Mouse (Mus musculus) cerebellum, postnatal 14 days (tissue): ENCODE measurements around the gene Fndc9.

Source experiments
- DNase-seq, 2 experiments: peaks; one replicate each; pipeline ENCODE4 v3.0.0; 2021; ENCODE audit warnings: mixed read lengths in 2 of 2

The Fndc9 gene

DNA sequence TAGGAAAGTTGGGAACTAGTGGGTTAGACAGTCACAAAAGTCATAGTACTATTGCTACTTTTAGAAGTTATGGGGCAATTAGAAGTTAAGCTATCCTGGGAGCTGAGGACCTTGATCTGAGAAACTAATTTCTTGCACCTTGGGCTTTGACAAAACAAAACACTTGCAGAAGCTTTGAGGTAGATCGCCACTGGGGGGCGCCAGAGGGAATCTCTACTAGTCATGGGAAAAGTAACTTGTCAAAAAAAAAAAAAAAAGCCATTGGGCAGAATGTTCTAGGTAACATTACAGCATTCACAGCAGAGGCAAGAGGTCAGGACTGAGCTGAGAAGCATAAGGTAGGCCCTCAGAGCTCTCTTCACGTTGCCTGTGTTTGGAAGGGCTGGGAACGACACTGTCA is 1.6 kb downstream of the Fndc9 start:
- peak; percentile 74 to 88 for DNase-seq

DNA sequence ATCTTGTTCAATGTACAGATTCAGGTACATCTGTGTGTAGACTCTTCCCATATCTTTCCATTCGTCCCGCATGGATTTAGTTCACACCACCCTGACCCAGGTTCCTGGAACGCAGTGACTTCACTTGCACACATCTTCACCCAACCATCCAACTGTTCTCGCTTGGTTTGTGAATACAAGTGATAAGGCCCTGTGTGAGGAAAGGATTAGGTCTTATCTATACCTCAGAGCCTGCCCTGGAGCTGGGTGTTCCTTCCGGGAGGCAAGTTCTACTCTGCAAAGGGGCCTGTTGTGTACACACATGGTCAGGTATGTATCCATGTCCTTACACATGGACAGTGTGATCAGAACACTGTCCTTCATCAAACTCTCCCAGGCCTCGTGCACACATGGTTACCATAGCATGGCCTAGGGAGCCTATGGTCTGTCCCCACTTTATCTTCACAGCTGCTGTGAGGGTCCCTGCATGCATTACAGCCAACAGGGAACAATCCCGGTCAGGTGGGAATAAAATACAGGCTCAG is 5.9 kb downstream of the Fndc9 start:
- DNase-seq: no peak

DNA sequence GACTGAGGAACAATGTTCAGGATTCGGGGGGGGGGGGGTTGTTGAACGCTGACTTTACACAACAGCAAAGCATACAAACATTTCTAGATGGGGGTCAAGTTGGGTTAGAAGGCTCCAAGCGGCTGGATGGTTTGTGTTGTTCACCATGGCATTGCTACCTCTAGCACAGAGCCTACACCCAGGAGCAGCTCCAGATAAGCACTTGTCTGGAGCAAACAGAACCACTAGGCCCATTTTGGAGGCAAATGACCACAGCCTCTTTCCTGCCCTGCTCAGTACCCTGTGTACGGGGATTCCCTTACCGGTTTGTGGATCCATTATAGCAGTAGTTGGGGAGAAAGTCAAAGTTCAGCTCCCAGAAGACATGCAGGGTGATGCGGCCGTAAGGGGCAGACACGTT is 6.7 kb downstream of the Fndc9 start:
- DNase-seq: no peak

DNA sequence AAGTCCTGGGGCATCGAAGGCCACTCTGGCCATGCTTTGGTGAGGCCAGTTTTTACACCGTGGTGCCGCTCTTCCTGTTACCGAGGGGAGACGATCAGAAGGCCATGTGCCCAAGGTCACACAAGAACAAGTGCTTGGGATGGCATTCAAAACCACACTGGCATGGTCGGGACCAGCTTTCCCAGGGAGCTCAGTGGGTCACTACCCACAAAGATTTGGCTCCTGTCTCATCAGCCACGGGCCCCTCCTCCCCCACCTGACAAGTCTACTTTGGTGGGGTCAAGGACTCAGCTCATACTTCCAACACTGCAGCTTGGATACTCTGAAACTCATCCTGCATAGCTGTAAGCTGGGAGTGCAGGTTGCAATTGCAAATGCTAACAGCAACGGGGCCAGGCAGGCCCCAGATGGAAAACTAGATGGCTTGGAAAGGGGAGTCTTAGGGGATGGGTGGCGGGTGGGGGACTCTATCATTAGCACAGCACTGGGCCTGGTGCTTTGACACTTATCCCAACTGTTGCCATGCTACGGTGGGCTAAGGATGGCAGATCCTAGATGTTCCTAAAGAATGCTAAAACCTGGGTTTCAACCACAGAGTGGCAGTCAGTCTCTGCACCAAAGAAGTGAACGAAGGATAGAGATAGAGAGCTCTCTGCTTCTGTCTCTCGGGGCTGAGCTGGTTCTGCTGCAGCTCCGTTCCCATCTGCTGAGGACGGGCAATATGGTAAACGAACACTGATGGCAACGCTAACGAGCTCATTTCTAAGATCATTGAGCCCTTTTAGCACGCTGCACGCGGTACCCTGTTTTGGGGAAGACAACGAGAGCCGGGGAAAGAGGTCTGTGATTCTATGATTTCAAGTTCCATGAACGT is 9.6 kb downstream of the Fndc9 start:
- DNase-seq: no peak

DNA sequence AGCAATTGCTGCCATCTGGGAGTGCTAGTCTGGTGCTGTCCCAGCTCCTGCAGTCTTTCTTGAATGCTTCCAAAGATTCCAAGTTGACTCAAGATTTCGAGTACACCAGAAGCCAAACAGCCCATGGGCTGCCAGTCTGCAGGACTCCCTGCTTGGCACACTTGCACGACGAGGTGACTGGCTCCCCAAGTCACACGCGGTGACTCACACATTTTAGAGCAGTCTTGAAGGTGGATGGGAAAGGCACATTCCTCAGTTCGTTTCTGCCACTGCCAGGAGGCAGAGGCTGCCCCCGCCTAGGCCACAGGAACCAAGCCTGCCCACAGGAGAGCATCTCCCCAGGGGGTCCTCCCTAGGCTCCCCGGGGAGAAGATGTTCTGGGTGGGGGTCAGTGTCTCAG is 10.6 kb downstream of the Fndc9 start:
- no peak for DNase-seq

DNA sequence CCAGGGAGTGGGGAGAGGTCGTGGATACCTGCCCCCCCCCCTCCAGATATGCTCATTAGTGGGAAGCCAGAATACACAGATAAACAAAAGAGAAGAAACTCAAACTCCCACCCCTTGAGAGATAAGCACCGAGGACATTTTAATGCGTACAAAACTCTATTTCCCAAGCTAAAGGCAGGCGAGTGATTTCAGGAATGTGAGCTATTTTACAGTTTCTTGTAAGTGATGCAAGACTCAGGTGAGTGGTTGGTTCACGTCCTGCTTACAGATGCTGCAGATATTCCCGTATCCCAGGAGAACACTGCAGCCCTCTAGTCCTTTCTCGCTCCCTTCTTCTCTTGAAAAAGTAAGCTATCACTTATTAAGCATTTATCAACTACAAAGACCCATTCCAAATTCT is 11.1 kb downstream of the Fndc9 start:
- DNase-seq: no peak

DNA sequence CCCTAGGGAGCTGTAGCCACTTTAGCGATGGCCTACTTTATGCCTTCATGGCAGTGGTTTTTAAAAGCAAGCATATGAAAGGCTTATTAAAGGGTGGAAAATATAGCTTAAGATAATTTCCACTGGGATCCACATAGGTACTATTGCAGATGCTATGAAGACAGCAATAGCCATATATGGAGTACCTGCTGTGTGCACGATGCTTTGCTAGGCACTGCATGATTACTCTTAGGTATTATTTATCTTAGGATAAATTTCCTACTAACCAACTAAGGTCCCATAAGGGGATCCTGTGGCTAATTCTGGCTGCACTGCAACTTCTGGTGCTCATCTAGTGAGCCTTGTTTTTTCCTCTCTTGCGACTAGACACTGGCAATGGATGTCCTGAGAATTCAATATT is 13.0 kb downstream of the Fndc9 start:
- no peak for DNase-seq

DNA sequence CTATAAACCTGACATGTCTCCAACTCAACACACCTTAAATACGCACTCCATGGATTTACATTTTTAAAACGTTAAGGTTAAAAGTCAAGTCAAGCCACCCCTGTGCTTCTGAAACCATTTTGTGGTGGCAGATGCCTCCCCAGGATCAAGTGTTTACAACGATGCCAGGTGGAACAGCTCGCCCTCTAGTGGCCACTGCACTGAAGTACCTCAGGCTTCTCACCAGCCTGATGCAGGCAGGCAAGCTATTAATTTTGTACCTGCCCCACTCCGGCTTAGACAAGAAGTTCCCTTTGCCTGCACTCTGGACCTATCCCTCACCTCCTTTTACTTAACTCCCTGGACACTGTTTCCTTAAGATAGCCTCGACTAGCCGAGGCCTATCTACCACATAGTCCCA is 16.7 kb downstream of the Fndc9 start:
- DNase-seq: peak; percentile 79 to 84

DNA sequence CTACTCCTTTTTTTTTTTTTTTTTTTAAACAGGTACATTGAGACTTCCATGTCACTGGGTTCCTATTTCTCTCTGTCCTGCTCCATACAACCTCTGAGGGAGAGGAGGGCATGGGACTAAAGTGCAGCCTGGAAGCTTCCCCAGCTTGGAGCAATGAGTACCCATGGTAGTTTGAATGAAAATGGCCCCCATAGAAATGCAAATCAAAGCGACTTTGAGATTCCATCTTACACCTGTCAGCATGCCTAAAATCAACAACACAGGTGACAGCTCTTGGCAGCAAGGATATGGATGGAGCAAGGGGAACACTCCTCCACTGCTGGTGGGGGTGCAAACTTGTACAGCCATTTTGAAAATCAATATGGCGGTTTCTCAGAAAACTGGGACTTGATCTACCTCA is 20.0 kb downstream of the Fndc9 start:
- DNase-seq: no peak

DNA sequence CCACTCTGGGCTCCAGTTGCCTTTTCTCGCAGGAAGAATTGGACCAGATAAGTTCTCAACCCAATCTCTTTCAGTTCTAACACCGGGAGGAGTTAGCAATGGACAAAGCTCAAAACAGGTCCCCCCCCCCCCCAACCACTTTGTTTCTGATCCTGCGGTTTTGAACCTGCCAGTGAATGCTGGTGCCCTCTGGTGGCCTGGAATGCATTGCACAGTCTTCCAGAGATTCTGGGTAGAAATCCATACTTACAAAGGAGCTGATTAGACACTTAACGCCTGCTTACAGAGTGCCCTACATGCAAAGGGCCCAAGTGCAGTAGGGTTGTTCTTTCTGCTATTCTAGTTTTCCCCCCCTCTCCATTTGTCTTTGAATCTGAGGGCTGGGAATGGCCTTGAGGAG is 22.9 kb downstream of the Fndc9 start:
- DNase-seq: peak; percentile 26 to 44

DNA sequence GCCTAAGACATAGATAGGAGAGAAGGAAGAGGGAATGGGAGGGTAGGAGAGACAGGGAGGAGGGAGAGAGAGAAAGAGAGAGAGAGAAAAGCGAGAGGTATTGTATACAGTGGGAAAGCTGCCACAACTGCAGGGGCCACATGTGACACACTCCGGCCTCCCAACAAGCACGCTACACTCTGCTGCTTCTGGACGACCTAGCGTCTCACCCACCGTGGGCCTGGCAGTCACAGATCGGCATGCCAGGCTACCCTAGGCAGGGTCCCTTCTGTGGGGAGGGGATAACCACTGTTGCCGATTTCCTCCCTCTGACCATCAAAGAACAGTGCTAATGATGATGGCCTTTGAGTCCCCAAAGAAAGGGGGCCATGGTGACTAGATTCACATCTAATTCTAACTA is 23.4 kb downstream of the Fndc9 start:
- DNase-seq: no peak

DNA sequence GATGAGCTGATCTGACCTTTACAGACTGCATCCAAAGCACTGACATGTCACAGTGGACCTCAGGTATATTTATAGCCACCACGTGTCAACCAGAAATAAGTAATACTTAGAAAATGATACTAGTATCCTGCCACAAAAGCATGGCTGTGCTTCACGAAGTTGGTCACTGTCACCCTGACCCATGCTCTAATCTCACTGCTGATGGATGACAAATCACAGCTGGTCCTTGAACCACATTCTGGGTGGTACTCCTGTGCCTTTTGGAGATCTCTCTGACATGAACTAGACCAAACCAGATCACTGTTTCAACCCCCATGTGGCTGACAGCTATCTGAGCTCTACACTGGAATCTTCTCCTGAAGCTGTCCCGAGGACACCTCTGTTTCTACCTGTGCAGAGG is 27.5 kb downstream of the Fndc9 start:
- DNase-seq: no peak

DNA sequence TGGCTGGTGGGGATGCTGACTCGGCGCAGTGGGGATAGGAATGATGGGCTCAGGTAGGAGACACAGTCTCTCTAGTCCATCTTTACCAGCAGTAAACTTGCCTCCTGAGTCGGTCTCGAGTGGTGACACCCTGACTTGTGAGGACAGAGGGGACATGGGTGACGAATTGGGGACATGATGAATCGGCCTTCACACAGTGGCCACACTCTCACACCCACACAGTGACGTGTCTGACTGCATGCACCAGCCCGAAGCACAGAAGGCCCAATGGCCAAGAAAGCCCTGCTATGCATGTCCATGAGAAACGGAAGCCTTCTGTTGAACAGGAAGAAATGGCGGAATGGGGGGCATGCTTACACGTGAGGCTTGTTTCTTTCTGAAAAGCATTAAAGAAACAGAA is 28.0 kb downstream of the Fndc9 start:
- DNase-seq: no peak

DNA sequence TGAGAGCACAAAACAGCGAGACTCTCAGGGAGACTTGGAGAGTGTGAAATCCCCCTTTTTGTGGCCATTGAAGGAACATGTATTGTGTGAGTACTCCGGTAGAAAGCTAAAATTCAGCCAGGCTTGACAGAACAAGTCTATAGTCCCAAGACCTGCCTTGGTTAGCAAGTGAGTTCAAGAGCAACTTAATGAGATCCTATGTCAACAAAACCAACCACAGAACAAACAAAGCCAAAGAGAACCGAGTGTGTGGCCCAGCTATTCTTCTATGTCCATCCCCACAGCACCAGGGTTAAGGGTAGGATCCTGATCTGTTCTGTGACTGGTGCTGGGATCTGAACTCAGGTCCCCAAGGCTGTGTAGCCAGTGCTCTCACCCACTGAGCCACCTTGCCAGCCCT is 29.3 kb downstream of the Fndc9 start:
- DNase-seq: no peak

DNA sequence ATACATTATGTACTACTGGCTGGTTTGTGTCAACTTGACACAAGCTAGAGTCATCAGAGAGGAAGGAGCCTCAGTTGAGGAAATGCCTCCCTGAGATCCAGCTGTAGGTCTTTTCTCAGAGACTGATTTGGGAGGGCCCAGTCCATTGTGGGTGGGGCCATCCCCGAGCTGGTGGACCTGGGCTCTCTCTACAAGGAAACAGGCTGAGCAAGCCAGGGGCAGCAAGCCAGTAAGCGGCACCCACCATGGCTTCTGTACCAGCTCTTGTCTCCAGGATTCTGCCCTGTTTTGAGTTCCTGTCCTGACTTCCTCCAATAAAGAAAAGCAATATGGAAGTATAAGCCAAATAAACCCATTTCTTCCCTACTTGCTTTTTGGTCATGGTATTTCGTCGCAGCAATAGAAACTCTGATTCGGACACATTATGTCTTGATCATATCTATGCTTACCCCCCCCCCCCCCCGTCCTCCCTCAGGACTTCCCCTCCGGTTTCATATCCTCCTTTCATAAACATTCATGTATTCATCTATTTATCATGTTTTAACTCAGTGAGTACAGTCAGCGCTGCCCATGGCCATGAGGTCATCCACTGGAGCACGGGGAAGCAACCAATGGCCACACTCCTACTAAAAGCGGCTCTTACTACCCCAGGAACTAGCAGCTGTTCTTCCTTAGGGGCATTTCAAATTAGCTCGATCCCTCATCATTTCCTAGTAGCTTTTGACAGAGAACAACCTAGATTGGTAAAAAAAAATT is 29.9 kb downstream of the Fndc9 start:
- no peak for DNase-seq

DNA sequence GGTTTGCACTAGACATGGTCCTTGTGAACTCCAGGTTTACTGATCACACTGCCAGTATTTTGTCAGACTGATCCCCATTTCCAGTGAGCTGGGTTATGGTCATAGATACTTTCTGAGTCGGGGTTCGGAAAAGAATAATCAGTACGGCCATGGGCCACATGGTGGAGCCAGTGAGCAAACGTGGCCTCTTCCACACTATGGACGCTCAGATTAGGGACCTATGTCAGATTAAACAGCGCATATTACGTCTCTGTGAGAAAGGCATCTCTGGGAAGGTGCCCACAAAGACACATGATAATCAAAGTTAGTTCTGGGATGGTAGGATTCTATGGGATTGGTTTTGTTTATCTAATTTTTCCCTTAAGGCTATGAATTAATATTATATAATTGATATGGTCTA is 33.7 kb downstream of the Fndc9 start:
- peak; percentile 85 for DNase-seq

DNA sequence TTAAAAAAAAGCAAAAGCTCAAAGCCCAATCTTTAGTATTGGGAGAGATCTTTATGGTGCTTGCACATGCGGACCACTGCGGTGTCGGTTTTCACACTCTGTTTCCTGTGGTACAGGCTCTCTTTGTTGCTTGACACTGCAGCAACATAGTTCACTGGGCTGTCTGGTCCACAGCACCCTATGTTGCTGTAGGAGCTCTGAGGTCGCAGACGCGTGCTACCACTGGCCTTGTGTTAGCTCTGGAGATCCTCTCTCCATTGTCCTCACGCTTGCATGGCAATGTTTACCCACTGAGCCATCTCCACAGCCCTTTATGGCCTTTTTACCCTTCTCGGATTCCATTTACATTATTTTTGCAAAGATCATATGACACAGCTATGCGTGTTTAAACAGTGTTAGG is 34.1 kb downstream of the Fndc9 start:
- DNase-seq: no peak

DNA sequence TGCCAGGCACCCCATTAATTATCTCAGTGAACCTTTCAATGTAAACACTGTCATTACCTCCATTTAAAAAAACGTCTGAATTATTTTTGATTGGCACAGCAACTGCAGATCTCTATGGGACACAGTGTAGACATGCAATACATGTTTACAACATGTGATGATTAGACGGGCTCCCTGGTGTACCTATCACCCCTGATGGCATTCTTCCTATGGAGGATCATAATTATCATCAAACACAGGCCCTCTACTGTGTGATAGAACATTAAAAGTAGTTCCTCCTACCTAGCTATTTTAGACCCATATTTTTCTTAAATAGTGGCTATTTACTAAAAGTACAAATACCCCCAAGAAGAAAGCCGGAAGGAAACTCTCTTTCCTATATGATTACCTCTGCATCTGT is 34.6 kb downstream of the Fndc9 start:
- DNase-seq: no peak

DNA sequence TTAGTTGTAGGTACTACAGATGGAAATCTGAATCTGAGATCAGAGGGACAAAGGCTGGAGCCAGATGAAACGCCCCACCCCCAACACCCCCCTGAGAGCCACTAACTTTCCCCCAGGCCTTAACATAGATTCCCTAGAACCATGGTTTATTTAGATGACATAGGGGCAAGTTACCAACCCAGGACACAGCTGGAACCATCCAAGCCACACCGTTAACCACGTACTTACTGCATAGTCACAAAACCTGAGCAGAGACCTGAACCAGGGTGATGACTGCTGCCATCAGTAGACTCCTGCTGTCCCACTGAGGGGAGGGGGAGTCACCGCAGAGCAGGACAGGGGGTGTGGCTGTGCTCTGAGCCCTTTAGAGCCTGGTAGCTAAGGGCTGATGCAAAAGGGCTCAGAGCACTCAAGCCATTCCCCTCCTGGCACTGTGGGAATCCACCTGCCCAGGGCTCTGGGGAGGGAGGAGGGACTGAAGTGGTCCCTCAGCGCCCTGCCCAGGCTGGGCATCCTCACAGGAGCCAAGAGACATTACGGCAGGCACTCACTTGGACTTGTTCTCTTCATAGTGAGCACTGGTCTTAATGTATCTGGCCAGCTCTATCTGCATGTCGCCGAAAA is 36.8 kb downstream of the Fndc9 start:
- no peak for DNase-seq

DNA sequence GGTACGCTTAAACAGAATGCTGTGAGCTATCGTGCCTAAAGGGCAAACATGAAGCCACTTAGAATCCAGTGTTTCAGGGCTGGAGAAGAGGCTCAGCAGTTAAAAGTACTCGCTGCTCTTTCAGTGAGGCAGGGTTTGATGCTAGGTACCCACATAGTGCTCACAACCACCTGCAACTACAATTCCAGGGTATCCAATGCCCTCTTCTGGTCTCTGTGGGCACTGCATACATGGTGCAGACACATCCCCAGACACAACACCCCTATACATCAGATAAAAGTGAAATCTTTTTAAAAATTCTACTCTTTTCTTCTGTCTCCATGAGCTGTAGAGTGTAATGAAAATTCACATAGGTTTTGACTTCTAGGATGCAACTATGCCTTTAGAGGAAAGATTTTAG is 38.6 kb downstream of the Fndc9 start:
- DNase-seq: no peak

DNA sequence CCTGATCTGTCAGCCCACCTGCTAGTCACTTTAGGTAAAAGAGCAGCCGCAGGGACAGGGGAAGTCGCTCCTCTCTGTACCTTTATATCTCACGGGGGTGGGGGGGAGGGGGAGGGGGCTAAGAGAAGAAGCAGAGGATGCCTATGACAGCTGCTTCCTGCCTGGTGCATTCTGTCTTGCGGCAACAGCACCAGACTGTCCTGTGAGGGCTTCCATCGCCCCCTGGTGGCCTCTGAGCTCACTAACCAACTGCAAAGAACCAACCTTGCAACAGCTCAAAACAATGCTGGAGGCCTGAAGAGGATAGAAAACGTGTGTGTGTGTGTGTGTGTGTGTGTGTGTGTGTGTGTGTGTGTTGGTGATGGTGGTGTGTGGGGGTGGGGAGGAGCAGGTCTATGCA is 40.0 kb downstream of the Fndc9 start:
- peak; percentile 83 to 88 for DNase-seq

DNA sequence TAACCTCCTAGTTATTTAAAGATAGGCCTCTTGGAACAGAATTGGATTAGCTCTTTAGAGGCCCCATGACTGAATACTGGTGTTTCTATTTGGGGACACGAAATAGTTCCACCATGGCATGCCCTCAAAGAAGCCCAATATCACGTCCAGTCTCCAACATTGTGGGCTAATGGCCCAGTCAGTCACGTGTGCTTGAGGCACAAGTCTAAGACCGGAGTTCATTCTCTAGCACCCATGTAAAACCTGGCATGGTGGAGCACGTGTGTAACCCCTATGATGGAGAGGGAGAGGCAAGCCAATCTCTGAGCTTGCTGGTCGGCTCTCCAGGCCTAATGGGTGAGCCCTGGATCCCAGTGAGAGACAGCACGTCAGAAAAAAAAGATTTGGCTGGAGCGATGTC is 40.8 kb downstream of the Fndc9 start:
- DNase-seq: no peak

DNA sequence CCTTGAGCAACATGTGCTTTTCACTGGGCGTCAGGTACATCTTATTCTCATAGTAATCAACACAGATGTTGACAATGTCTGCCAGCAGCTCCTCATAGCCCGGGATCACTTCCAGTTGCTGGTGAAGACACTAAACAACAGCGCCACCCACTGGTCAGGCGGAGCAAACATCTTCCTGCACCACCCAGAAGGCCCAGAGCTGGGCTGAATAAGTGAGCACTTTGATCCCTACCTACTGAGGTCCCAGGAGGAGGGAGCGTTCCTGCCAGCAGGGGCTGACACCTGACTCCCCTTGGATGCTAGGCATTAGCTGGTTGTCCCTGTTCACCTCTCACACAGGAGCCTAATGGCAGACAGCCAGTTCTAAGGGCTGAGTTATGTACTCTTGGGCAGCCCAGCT is 41.4 kb downstream of the Fndc9 start:
- peak; percentile 39 to 76 for DNase-seq

DNA sequence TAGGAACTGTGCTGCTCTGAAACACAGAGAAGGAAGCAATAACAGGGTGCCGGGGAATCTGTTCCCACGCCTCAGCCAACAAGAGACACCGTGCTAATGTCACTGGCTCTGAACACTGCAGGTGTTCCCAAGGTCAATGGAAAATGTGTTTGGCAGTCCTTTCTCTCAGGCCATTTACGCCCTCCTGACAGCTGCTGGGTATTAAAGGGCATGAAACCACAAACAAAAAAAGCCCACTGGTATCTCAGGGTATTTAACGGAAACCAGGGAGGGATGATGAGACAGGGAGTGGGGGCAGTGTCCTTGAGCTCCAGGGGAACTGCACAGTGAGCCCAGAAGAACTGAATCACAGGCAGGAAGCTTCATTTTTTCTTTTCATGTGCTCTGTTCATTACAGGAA is 42.8 kb downstream of the Fndc9 start:
- no peak for DNase-seq
